Mouse (Mus musculus) yolk sac, embryonic 10.5 days (tissue): ENCODE data around the gene Msmp.

ENCODE experiments used
- DNase-seq: peaks from one replicate; pipeline ENCODE4 v3.0.0-alpha.2; 2017; ENCODE audit warnings: low spot score

Gene Msmp

DNA sequence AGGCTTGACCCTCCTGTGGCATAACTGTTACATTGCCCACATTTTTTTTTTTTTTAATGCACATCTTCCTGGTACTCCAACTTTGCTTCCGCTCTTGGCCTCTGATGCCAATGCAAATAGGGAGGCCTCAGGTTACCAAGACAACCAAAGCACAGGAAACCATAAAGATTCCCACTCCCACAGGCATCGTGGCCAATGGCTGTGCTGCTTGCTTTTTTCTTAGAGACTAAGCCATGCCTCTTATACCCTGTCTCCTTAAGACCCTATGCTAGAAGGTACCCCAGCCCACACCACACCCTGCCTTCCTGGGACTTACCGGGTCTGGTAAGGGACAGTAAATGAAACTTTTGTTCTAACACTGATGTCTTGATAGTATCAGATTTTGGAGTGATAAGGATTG lies 9.2 kb upstream of the Msmp start:
- DNase-seq = no peak

GRCm38 (mm10) chr4:43591961-43592360 lies 7.7 kb upstream of the Msmp start:
- DNase-seq = no peak

DNA sequence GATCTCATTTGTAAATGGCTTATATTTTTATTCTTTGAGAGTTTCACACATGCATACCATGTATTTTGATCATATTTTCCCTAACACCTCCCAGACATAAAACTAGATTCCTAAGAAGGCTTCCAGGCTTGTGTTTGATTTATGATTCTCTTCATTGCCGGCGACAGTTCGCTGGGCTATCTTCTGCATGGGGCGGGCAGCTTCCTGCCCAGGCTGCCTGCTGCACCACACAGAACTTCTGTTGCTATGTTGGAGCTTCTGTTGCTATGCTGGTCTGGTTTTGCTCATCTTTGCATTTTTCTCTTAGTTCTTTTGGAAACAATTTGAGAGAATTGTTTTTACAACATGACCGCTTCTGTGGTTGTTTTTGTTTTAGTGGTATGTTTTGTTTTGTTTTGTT lies 7.2 kb upstream of the Msmp start:
- no peak for DNase-seq

DNA sequence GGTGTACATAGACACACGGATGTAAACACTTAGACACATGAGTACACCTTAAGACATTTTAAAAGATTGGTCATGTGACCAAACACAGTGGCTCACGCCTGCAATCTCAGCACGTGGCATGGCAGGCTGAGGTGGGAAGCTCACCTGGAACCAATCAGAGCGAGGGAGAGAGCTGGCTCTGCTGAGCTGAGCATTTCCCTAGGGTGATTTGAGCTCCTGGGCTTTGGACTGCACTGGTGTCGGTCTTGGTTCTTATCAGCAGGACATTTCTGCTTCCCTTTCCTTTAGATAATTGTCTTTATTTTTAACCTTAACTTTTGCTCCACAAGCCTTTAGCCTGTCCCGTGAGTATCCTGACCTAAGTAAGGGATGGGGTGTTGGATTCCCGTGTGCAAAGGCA lies 3.4 kb upstream of the Msmp start:
- DNase-seq = no peak

DNA sequence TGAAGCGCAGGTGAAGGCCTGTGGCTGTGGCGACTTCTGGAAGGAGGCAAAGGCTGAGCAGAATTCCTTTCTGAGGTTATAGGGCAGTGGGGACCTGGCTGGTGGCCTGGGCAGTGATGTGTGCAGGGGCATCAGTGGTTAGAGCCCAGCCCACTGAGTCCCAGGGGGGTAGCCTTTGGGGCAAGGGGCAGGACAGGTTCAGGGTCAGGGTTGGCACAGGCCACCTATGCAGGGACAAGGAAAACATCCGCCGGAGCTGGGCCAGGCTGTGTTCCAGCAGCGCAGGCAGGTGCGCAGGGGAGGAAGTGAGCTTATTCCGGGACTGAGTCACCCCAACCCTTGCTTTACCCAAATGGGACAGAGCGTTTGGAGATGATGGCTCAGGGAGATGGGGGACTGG lies 2.1 kb upstream of the Msmp start:
- DNase-seq = no peak

DNA sequence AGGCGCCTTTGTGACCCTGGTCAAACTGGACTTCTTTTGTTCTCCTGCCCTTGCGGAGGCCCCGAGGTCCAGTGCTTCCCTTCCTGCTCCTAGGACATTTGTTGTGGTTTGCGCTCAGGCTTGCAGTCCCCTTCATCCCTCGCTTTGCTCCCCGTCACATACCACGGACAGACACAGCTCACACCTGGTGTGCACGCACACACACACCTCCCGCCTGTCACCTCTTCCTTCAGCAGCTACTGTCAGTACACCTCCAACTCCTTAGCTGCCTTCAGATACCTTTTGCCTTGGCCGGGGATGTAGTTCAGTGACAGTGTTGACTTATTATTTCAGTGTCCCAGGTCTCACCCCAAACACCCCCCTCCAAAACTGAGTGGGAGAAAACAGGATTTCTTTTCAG lies 1.4 kb upstream of the Msmp start:
- no peak for DNase-seq

GRCm38 (mm10) chr4:43583421-43583820 lies 873 bp downstream of the Msmp start:
- no peak for DNase-seq

- no peak for DNase-seq
Observed at GRCm38 (mm10) chr4:43582241-43582640, 2.1 kb downstream of the Msmp start.

DNA sequence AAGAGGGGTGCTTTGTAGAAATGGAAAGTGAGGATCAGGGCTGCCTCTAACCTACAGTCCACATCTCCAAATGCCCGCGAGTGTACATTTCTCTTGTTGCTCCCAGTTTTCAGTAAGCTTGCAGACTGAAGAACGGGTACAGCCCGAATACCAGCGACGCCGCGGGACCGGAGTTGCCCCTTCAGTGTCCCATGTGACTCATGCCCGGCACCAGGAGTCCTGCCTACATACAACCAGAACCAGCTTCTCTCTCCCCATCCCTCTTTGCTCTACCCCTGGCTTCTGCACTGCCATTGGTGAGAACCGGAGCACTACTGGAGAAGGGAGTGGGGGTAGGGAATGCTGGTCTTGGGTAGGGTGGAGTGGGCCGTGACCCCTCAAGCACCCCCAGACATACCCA lies 2.9 kb downstream of the Msmp start:
- no peak for DNase-seq

DNA sequence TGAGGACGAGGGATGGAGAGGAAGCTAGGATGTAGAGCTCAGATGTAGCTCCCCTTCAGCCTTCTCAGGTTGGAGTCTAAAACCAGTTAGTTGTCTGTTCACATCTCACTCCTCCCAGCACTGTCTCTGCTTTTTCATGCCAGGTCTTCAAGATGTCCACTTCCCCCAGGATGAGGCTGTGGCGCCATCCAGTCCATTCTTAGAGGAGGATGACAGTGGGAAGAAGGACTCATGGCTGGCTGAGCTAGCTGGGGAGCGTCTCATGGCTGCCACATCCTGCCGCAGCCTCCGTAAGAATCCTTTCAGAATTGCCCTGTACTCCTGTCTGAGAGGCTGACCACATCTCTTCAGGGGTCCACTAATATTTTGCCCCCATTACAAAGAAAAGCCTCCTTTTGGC lies 3.6 kb downstream of the Msmp start:
- no peak for DNase-seq

- DNase-seq = no peak
Observed at GRCm38 (mm10) chr4:43579731-43580130, 4.6 kb downstream of the Msmp start.

GRCm38 (mm10) chr4:43579256-43579655 lies 5.0 kb downstream of the Msmp start:
- no peak for DNase-seq

- DNase-seq = peak; percentile 91
Observed at GRCm38 (mm10) chr4:43578376-43579204, 5.7 kb downstream of the Msmp start, which contains the start of the genes Rgp1 and Gba2. TSS of gene Rgp1 (plus strand) at chr4:43578715. TSS of gene Gba2 (minus strand) at chr4:43578873.

- no peak for DNase-seq
Observed at GRCm38 (mm10) chr4:43577237-43577881, 6.9 kb downstream of the Msmp start.

- DNase-seq = no peak
Observed at GRCm38 (mm10) chr4:43575356-43575755, 8.9 kb downstream of the Msmp start.

GRCm38 (mm10) chr4:43573561-43573960 lies 10.7 kb downstream of the Msmp start:
- no peak for DNase-seq

GRCm38 (mm10) chr4:43571395-43572045 lies 12.8 kb downstream of the Msmp start:
- no peak for DNase-seq

DNA sequence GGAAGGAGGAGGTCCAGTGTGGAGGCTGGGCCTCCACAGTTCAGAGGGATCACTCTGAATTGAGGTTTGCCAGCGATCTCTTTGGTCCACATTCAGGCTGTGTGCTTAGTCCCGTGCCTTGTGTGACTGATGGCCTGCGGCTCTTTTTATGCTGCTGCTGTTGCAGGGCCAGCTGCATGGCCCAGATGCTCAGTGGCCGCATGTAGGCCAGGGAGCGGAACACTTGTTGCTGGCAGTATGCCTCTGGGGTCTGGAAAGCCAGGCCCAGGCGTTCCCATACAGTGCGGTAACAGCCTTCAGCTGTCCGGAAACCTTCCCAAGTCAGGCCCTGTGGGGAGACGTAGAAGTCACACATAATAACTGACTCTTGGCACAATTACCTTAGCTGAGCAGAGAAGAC lies 17.2 kb downstream of the Msmp start:
- no peak for DNase-seq

- no peak for DNase-seq
Observed at GRCm38 (mm10) chr4:43564231-43564630, 20.1 kb downstream of the Msmp start.

- no peak for DNase-seq
Observed at GRCm38 (mm10) chr4:43563601-43563875, 20.8 kb downstream of the Msmp start.

- DNase-seq = no peak
Observed at GRCm38 (mm10) chr4:43562769-43563600, 21.3 kb downstream of the Msmp start.

DNA sequence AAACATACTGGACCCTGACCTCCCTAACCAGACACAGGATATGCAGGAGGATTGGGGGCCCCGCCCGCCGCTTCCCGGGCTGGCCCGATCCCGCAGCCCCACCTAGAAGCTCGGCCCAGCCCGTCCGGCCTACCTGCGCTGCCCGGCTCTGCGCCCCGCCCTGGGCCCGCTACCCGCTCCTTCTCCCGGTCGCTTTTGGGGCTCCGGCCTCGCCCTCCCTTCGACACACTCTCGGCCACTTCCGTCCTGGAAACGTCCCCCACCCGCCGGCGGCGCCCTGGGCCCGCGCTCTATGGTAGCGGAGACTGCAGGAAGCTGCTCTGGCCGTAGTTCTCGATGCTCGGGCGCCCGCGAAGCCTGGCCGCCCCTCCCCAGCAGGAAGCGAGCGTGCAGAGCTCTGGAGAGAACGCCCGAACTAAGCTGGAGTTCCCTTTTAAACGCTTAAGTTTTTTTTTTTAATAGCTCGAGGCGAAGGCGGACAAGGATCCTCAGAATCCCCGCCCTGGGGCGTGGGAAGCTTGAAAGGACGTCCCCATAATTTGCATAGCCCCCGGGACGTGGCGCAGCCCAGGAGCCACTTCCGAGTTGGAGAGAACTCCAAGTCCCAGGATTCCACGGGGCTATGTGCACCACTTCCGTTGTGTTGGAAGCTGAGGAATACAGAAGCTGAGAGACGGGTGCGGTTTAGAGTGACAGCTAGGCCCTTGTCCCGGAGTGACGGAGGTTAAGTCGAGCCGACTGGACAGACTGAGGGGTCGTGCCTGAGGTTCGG lies 22.1 kb downstream of the Msmp start, which contains the start of the genes Creb3 and Tln1:
Gene Creb3 (plus strand): TSS at position 336 of the 772 bp plus-strand sequence.
Gene Tln1 (minus strand): TSS at position 695 of the 772 bp plus-strand sequence.
- peak; percentile 97 for DNase-seq
